Mouse (Mus musculus) erythroblast, adult 5-6 weeks (primary cell): ENCODE results near the gene Ptprn2. TPM values are rescaled to one million over a fixed set of nuclear protein-coding genes. Genes with fewer than 3 reads are reported as not detected.

ENCODE experiments used
- ATAC-seq: replicated peaks from 2 replicates; pipeline ENCODE4 v1.8.0; 2016; ENCODE audit warnings: moderate number of reproducible peaks, mild to moderate bottlenecking, moderate TSS enrichment, inconsistent platforms; ENCODE audit not compliant: poor library complexity, low FRiP score, severe bottlenecking
- total RNA-seq, 2 experiments: library from RNA; stranded (forward) in 1 of 2; stranded (reverse) in 1 of 2; fragments of 150-400 nt in 1 of 2; fragments of 200-764, 138-1000 nt in 1 of 2; gene quantifications; 2 replicates each; pipeline versions ENCODE4 v1.2.3 to v1.2.4; 2015 to 2017; ENCODE audit warnings: low replicate concordance in 2 of 2

The Ptprn2 gene
- total RNA-seq, 2 experiments from 2014 or later: not detected

DNA sequence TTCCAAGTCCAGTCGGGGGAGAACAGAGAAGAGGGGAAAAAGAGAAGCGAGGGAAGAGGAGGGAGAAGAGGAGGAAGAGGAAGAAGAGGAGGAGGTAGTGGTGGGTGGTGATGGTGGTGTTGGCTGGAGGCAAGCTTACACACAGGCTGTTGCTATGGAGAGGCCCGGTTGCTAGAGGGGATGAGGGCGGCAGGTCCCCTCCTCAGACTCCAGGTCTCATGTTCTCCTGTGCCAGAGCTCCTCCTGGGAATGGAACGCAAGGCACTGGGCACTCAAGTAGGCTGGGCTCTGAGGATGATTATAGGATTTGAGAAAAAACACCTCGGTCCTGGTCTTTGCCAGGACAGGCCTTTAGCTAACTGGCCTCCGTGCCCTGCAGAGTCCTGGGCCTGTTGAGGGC, 666.1 kb downstream of the Ptprn2 start:
- no peak for ATAC-seq

DNA sequence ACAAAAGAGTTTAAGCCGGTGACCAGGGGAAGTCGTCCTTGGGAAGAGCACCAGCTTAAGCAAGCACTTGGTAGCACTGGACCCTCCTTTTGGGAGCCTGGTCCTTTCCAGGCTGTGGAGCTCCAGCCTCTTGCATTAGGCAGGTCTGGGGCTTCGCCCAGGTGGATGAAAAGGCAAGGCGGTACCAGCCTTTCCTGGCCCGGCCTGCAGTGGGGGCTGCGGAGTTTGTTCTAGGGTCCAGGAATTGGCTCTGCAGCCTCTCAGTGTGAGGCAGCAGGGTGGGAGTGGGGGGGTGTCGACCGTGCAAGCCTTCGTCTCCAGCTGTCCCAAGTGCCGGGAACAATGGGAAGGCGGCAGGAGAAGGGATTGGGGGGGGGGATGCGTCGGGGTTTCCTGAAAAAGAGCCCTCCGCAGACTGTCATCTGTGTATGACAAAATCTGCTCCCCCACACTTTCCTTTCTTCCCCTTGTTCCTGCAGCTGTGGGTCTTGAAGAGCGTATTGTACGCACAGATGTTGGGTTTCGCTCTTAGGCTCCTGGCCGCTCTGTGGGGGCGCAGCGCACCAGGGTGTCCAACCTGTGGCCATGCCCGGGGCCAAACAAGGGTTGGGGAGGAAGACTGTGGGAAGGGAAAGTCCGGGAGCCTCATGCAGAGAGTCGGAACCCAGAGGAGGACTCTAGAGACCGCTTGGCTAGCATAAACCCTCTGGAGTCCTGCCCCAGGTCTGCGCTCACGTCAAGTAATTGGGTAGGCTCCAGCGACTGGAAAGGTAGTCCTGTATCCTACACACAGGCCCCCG, 667.0 kb downstream of the Ptprn2 start:
- no peak for ATAC-seq

GRCm38 (mm10) chr12:117153166-117153480, 667.6 kb downstream of the Ptprn2 start:
- no peak for ATAC-seq

DNA sequence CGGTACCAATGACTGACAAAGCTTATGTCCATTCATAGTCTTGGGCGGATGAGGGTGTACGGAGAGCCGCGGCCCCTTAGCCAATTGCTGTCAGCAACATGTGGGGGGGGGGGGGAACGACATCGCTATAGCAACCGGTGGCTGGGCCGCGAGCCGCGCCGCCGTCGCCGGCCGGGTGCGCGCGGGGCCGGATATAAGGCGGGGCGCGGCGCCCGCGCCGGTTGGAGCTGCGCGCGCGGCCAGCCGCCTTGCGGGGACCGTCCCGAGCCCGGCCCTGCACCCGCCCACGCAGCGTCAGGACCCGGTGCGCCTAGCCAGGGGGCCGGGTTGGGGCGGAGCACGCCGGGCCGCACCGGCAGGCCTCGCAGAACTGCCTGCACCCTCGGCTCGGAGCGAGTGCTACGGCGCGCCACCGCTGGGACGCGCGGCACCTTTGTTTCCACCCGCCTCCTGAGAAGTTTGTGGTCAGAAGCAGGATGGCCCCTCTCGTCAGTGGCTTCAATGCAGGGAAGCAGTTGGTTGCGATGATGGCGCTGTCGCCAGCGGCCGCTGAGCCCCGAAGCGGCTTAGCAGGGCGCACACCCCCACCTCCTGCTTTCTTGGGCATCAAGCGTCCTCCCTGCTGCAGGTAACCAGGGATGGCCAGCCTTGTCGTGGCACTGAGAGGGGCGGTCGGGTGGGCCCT, 668.3 kb downstream of the Ptprn2 start:
- ATAC-seq: no peak

- ATAC-seq: no peak
These were observed 669.1 kb downstream of the Ptprn2 start for GRCm38 (mm10) chr12:117154356-117155243.

- ATAC-seq: no peak
These were observed 670.0 kb downstream of the Ptprn2 start for GRCm38 (mm10) chr12:117155307-117156220.

- no peak for ATAC-seq
These were observed 670.7 kb downstream of the Ptprn2 start for GRCm38 (mm10) chr12:117156256-117156655.

DNA sequence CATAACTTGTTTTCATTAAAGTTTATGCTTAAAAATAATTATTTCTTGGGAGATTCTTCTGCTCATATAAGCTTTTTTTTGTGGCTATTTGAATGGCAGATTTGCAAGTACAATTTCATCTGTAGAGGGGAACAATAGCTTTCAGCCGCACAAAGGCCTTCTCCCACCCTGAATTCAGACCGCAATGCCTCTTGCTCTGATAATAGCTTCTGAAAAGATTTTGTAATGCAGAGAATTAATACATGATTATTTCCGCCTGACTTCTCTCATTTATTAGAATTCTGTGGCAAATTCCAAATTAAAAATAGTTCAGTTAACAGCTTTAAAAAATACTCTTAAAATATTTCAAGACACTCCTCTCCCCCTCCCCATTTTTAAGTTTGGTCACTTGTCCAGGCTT, 671.3 kb downstream of the Ptprn2 start:
- no peak for ATAC-seq

GRCm38 (mm10) chr12:117157249-117157648, 671.7 kb downstream of the Ptprn2 start:
- no peak for ATAC-seq

GRCm38 (mm10) chr12:117157660-117158386, 672.3 kb downstream of the Ptprn2 start:
- no peak for ATAC-seq

GRCm38 (mm10) chr12:117158950-117159668, 673.6 kb downstream of the Ptprn2 start:
- ATAC-seq: no peak

DNA sequence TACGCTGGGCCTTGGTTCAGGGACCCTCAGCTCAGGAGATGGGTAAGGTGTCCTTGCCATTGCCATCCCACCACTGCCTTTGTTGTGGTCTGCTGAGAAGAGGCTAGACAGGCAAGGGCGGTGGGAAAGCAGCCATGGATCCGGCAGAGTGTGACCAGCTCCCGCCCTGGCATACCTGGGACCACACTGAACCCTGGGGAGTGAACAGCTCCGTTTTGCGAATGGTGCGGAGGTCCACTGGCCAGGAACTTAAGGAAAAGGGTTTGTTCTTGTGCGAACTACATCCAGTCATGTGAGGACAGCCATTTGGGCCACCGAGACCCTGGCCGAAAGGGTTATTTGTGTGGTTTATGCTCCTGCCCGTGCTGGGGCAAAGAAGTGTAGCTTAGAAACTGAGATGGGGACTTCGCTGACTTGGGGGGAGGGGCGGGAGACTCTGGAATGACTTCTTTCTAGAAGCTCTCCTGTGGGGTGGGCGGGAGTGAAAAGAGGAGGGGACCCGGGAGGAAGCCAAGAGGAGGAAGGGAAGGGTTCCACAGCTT, 674.2 kb downstream of the Ptprn2 start:
- ATAC-seq: no peak

DNA sequence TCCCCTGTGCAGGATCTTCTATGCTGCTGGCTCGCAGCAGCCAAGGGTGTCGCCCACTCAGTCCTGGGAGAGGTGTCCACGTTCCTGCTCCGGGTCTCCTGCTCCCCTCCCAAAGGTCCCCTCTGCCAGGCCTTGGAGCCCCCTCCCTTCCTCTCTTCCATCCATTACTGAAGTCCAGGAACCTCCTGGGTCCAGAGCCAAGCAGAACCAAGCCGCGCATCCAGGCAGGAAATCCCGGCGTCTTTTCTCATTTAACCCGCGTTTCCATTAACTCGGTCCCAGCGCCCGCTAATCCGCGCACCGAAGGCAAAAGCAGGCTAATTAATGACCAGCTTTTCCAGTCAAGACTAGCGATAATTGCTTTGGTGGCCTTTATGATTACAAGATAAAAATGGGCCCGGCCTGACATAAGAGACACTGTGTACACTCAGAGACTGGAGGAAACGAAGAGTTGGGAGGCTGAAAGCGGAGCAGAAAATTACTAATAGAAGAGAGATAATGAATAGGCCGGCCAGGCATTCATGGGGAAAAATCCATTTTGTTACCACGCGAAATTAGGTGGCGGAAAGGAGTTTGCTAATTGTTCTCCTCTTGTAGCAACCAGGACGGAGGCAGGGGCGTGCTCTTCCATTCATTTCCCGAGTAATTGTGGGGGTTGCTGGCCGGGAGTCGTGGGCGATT, 674.8 kb downstream of the Ptprn2 start:
- no peak for ATAC-seq

DNA sequence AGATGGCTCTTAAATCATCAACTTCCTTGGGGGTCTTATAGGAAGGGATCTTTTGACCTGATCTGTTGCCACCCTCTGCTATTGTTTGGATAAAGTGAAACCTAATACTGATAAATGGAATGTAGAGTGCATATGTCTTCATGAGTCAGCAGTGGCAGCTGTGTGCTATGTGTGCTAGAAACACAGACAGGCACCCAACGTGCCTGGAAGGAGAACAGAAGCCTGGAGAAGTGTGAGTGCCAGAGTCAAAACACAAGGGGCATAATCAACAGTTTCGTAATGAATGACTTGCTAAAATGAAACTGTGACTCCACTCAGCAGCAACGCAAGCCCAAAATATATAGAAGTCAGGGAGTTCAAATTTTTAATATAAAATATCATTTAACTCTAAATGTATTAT, 676.7 kb downstream of the Ptprn2 start:
- ATAC-seq: no peak

DNA sequence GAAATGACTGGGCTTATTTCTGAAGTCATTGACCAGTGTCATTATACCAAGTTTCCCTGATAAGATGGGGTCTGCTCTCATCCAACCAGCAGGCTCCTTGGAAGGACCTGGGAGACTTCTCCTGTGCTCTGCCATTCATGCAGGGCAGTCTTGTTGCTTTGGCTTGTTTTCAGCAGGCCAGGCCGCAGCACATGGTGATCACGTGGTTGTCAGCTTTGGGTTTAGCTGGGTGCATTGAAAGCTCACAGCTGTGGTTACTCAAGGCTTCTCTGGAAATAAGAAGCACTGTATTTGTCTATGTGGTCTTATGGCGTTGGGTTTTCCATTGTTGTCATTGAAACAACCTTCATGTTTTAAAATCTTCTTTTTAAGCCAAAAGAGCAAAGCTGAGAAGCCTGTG, 678.3 kb downstream of the Ptprn2 start:
- no peak for ATAC-seq

- no peak for ATAC-seq
These were observed 680.7 kb downstream of the Ptprn2 start for GRCm38 (mm10) chr12:117166266-117166665.

DNA sequence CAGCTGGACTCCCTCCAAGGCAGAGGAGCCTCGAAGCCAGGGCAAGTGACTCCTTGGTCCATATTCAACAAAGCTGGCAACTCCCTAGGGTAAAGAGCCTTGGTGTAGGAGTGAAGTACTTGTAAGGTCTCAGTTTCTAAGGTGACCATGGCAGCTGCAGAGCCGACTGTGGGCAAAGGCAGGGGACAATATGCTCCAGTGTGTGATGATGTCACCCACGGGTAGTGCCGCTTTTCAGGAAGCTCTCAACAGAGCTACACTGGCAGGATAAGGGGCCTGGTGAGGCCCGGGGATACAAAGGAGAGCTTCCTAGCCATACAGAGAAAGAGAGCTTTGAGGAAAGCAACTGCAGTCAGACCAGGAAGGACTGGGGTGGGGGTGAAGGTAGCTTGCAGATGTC, 684.1 kb downstream of the Ptprn2 start:
- no peak for ATAC-seq

DNA sequence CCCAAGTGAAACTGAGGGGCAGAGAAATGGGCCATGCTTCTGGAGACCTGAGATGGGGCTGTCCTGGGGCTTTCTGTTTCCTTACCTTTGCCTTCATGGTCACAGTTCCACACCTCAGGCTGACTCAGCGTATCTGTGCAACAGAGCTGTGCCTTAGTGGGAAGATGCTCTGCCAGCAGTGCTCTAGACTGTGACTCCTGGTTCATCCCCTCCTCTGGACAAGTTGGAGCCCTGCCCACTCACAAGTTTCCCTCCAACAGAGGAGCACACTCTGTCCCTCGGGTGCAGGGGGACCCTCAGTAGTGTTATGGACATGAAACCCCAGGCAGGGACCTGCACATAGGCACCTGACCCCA, 687.0 kb downstream of the Ptprn2 start:
- ATAC-seq: no peak
